Comparison of ENCODE assay signal across 9 mouse cellular contexts in genomic region chr3:37934905-37935708, GRCm38 (mm10).
DNase-seq lines count a peak whose midpoint lies in the region; ATAC-seq lines count a peak whose summit lies in the region.
"Had no signal": no experiment of that assay in that cellular context is flagged by ENCODE, and none has a peak within 500 bp of the region (broad histone marks: within the 10 kb centered on the region; RNA-seq: fewer than 3 reads in every experiment).

No protein-coding gene starts in this region.

- no peaks in the 10 kb centered on the region for H3K27me3 ChIP-seq in hindbrain, embryonic 11.5 days (ENCODE audit: control insufficient read depth, insufficient read depth, low read length)
- H3K27me3 ChIP-seq in hindbrain, embryonic 14.5 days (ENCODE audit: control insufficient read depth, insufficient read depth, low read length) = no peaks in the 10 kb centered on the region
- H3K27me3 ChIP-seq in limb, embryonic 15.5 days = no peaks in the 10 kb centered on the region
- no peaks in the 10 kb centered on the region for H3K27me3 ChIP-seq in forebrain, embryonic 10.5 days (ENCODE audit: poor library complexity, severe bottlenecking)

- no peaks in the 10 kb centered on the region for H3K36me3 ChIP-seq in hindbrain, embryonic 11.5 days (ENCODE audit: control insufficient read depth, insufficient read depth, low read length)
- no peaks in the 10 kb centered on the region for H3K36me3 ChIP-seq in hindbrain, embryonic 14.5 days (replicated peaks; ENCODE audit: control insufficient read depth, insufficient read depth)
- H3K36me3 ChIP-seq in limb, embryonic 15.5 days = no peaks in the 10 kb centered on the region
- no peaks in the 10 kb centered on the region for H3K36me3 ChIP-seq in forebrain, embryonic 10.5 days (replicated peaks)
- H3K36me3 ChIP-seq: G1E had no signal

- H3K4me3 ChIP-seq in hindbrain, embryonic 11.5 days (ENCODE audit: low read depth, low read length) = no peak overlapping the region
- H3K4me3 ChIP-seq in hindbrain, embryonic 14.5 days (replicated peaks; ENCODE audit: low read length) = no peak overlapping the region
- no peak overlapping the region for H3K4me3 ChIP-seq in brown adipose tissue, adult 24 weeks (ENCODE audit: insufficient read depth, low read depth, low read length)
- H3K4me3 ChIP-seq in limb, embryonic 15.5 days = no peak overlapping the region
- H3K4me3 ChIP-seq in forebrain, embryonic 10.5 days = no peak overlapping the region

- no peak for ATAC-seq in hindbrain, embryonic 11.5 days (ENCODE audit: low FRiP score)
- ATAC-seq in hindbrain, embryonic 14.5 days (ENCODE audit: low FRiP score) = no peak
- ATAC-seq in limb, embryonic 15.5 days (ENCODE audit: insufficient number of reproducible peaks, low FRiP score, low TSS enrichment, low read depth) = no peak

- intact Hi-C loops in heart, postnatal 25 days (cut with DNase I) = loop anchor here (5.0 kb wide), 2 partner anchors 42 to 168 kb away; no protein-coding TSS in a partner anchor

- H3K9ac ChIP-seq in hindbrain, embryonic 11.5 days (ENCODE audit: low read depth, low read length) = no peak overlapping the region
- no peak overlapping the region for H3K9ac ChIP-seq in hindbrain, embryonic 14.5 days
- H3K9ac ChIP-seq in limb, embryonic 15.5 days = no peak overlapping the region

- peak; percentile 36 for DNase-seq in hindbrain, embryonic 11.5 days (ENCODE audit: low spot score)
- no peak for DNase-seq in hindbrain, embryonic 14.5 days (ENCODE audit: low spot score)
- peak; percentile 33 for DNase-seq in heart, postnatal 25 days (ENCODE audit: low spot score)
- DNase-seq in left cerebral cortex, adult 9 months (ENCODE audit: low spot score in 2 of 2) = no peak
- no peak for DNase-seq in forebrain, embryonic 10.5 days (ENCODE audit: extremely low spot score, low spot score)
- no peak for DNase-seq in B cell, adult 2 months

- H3K4me1 ChIP-seq in hindbrain, embryonic 11.5 days (replicated peaks; ENCODE audit: control insufficient read depth, insufficient read depth, low read length) = no peaks in the 10 kb centered on the region
- peaks cover 16% of the 10 kb centered on the region for H3K4me1 ChIP-seq in hindbrain, embryonic 14.5 days (replicated peaks; ENCODE audit: control insufficient read depth, insufficient read depth, low read length)
- H3K4me1 ChIP-seq in brown adipose tissue, adult 24 weeks (ENCODE audit: control insufficient read depth, insufficient read depth, insufficient read length, low read length) = peaks cover 26% of the 10 kb centered on the region
- H3K4me1 ChIP-seq in limb, embryonic 15.5 days = peaks cover 38% of the 10 kb centered on the region
- peaks cover 30% of the 10 kb centered on the region for H3K4me1 ChIP-seq in forebrain, embryonic 10.5 days

- H3K9me3 ChIP-seq in hindbrain, embryonic 11.5 days (ENCODE audit: control insufficient read depth, low read length) = no peaks in the 10 kb centered on the region
- H3K9me3 ChIP-seq in hindbrain, embryonic 14.5 days (ENCODE audit: control insufficient read depth, low read length) = no peaks in the 10 kb centered on the region
- H3K9me3 ChIP-seq in limb, embryonic 15.5 days = no peaks in the 10 kb centered on the region
- no peaks in the 10 kb centered on the region for H3K9me3 ChIP-seq in forebrain, embryonic 10.5 days
- H3K9me3 ChIP-seq: G1E had no signal

- no peak overlapping the region for H3K4me2 ChIP-seq in hindbrain, embryonic 11.5 days (replicated peaks; ENCODE audit: low read depth, low read length)
- H3K4me2 ChIP-seq in hindbrain, embryonic 14.5 days (replicated peaks) = no peak overlapping the region
- no peak overlapping the region for H3K4me2 ChIP-seq in limb, embryonic 15.5 days

- WGBS in hindbrain, embryonic 11.5 days = 50% methylated on average over 10 of the region's 10 CpGs
- 52% methylated on average over 10 of the region's 10 CpGs for WGBS in hindbrain, embryonic 14.5 days
- WGBS in limb, embryonic 15.5 days = 8% methylated on average over 10 of the region's 10 CpGs
- 61% methylated on average over 10 of the region's 10 CpGs for WGBS in forebrain, embryonic 10.5 days

- H3K27ac ChIP-seq in hindbrain, embryonic 11.5 days (ENCODE audit: low read depth, low read length) = no peak overlapping the region
- no peak overlapping the region for H3K27ac ChIP-seq in hindbrain, embryonic 14.5 days
- H3K27ac ChIP-seq in brown adipose tissue, adult 24 weeks (replicated peaks; ENCODE audit: low read depth, low read length) = peak overlapping the region; percentile 77
- H3K27ac ChIP-seq in limb, embryonic 15.5 days = peak overlapping the region; percentile 76
- H3K27ac ChIP-seq in forebrain, embryonic 10.5 days = no peak overlapping the region

Comparison
In these comparisons a context has a peak if more than half of its experiments do, and no peak if none do; other contexts are left out.
1. DNase-seq: peak in hindbrain, embryonic 11.5 days (single experiment) and heart, postnatal 25 days (single experiment); none in hindbrain, embryonic 14.5 days (single experiment), left cerebral cortex, adult 9 months (0 of 2), forebrain, embryonic 10.5 days (single experiment) and B cell, adult 2 months (0 of 2).
2. H3K27ac ChIP-seq: peak in brown adipose tissue, adult 24 weeks (single experiment) and limb, embryonic 15.5 days (single experiment); none in hindbrain, embryonic 11.5 days (single experiment), hindbrain, embryonic 14.5 days (single experiment) and forebrain, embryonic 10.5 days (single experiment).